Mouse (Mus musculus): ENCODE results near the gene Serpina16. TPM values are rescaled to one million over a fixed set of nuclear protein-coding genes. Genes with fewer than 3 reads are reported as not detected.

Serpina16 gene
- polyA plus RNA-seq, 1 experiment from 2014 or later = 0.50 TPM

DNA sequence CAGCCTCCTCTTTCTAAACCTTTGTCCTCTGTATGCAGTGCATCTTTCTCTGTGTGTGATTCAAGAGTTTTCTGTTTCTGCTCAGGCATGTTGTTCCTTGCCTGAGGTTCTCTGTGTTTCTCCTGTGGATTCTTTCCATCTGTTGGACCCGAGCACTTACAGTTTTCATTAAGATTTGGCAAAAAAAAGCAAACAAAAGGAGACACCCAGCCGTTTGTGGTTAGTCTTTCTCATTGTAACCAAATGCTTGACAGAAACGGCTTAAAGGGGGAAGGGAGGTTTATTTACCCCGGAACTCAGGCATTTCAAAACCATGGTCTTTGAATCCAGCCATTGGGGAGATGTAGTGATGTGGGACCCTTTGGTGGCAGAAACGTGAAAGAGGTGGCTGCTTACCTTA lies 31.3 kb downstream of the Serpina16 start:
- 21% methylated on average over 5 of the region's 5 CpGs for WGBS
- no peak overlapping the region for H3K4me2 ChIP-seq (ENCODE audit: low read depth, low read length)
- no peaks in the 10 kb centered on the region for H3K36me3 ChIP-seq (ENCODE audit: control insufficient read depth, insufficient read depth, low read length)
- H3K27me3 ChIP-seq (ENCODE audit: control insufficient read depth, insufficient read depth, low read length) = no peaks in the 10 kb centered on the region
- no peaks in the 10 kb centered on the region for H3K9me3 ChIP-seq (replicated peaks; ENCODE audit: control insufficient read depth, low read length)
- H3K27ac ChIP-seq (ENCODE audit: low read length) = no peak overlapping the region
- no peak for ATAC-seq (ENCODE audit: insufficient read depth, low FRiP score)
- no peak overlapping the region for H3K9ac ChIP-seq (ENCODE audit: low read length)
- H3K4me1 ChIP-seq (ENCODE audit: control insufficient read depth, insufficient read depth, low read length) = no peaks in the 10 kb centered on the region
- no peak overlapping the region for H3K4me3 ChIP-seq (replicated peaks; ENCODE audit: low read length)

DNA sequence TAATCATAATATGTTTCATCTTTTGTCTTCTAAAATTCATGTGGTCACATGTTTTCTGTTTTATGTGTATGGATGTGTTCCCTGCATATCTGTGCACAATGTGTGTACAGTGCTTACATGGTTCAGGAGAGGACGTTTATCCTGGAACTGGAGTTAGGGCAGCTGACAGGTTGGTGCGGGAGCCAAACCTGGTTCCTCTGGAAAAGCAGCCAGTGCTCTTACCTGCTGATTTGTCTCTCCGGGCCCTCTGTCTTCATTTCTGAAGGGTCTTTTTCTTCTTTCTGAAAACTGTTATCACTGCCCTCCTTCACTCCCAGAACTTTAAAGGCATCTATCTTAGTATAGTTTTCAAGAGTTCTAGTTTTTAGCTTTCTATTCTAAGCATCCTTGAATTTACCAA lies 32.1 kb downstream of the Serpina16 start:
- H3K27ac ChIP-seq (ENCODE audit: low read length) = no peak overlapping the region

DNA sequence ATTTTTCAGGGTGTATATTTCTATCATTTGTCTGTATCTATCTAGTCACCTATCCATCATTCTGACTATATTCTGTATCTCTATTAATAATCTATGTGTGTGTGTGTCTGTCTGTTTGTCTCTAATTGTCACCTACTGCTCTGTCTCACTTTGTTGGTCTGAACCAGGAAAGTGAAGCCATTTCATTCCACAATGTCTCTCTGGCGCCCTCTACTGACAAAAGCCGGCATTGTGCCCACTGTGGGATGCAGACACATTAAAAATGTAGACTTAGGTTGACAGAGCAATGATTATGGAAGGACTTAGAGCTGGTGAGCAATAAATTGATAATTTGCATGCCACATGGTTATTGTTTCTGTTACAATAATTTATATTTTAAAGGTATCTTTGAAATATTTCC lies 32.6 kb downstream of the Serpina16 start:
- Histone ChIP-seq H3K9ac (ENCODE audit: low read length) (no peak overlapping the region), H3K36me3 (ENCODE audit: control insufficient read depth, insufficient read depth, low read length) (no peaks in the 10 kb centered on the region), H3K4me1 (ENCODE audit: control insufficient read depth, insufficient read depth, low read length) (no peaks in the 10 kb centered on the region), H3K27me3 (ENCODE audit: control insufficient read depth, insufficient read depth, low read length) (no peaks in the 10 kb centered on the region), H3K27ac (ENCODE audit: low read length) (no peak overlapping the region), H3K4me3 (replicated peaks; ENCODE audit: low read length) (no peak overlapping the region), H3K4me2 (ENCODE audit: low read depth, low read length) (no peak overlapping the region), H3K9me3 (replicated peaks; ENCODE audit: control insufficient read depth, low read length) (no peaks in the 10 kb centered on the region)
- no peak for ATAC-seq (ENCODE audit: insufficient read depth, low FRiP score)
- 0% methylated on average over 2 of the region's 2 CpGs for WGBS

More for the DNA sequence above, 32.1 kb downstream of the Serpina16 start:
- ATAC-seq (ENCODE audit: insufficient read depth, low FRiP score) = no peak
- 86% methylated on average over 3 of the region's 3 CpGs for WGBS
- Histone ChIP-seq H3K4me2 (ENCODE audit: low read depth, low read length) (no peak overlapping the region), H3K27me3 (ENCODE audit: control insufficient read depth, insufficient read depth, low read length) (no peaks in the 10 kb centered on the region), H3K4me3 (replicated peaks; ENCODE audit: low read length) (no peak overlapping the region), H3K9me3 (replicated peaks; ENCODE audit: control insufficient read depth, low read length) (no peaks in the 10 kb centered on the region), H3K36me3 (ENCODE audit: control insufficient read depth, insufficient read depth, low read length) (no peaks in the 10 kb centered on the region), H3K4me1 (ENCODE audit: control insufficient read depth, insufficient read depth, low read length) (no peaks in the 10 kb centered on the region), H3K9ac (ENCODE audit: low read length) (no peak overlapping the region)

DNA sequence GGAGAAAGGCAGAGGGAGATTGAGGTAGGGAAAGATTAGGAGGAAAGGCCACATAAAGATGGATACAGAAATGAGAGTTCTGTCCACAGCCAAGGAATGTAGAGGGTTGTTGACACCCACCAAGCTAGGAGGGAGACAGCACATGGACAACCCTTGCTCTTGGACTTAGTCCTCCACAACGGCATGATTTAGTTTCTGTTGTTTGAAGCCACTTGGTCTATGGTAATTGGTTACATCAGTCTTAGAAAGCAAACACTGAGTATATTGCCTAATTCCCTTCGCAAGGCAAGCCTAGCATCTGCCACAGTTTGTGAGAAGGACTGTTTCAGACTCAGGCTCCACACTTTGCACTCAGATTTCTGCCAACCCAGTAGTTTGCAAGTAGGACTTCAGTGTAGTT lies 40.1 kb downstream of the Serpina16 start:
- H3K9me3 ChIP-seq (replicated peaks; ENCODE audit: control insufficient read depth, low read length) = no peaks in the 10 kb centered on the region
- no peaks in the 10 kb centered on the region for H3K27me3 ChIP-seq (ENCODE audit: control insufficient read depth, insufficient read depth, low read length)
- H3K4me3 ChIP-seq (replicated peaks; ENCODE audit: low read length) = no peak overlapping the region
- no peak for ATAC-seq (ENCODE audit: insufficient read depth, low FRiP score)
- H3K4me2 ChIP-seq (ENCODE audit: low read depth, low read length) = no peak overlapping the region
- H3K27ac ChIP-seq (ENCODE audit: low read length) = no peak overlapping the region
- H3K9ac ChIP-seq (ENCODE audit: low read length) = no peak overlapping the region
- WGBS = 70% methylated on average over 2 of the region's 2 CpGs
- H3K36me3 ChIP-seq (ENCODE audit: control insufficient read depth, insufficient read depth, low read length) = no peaks in the 10 kb centered on the region
- no peaks in the 10 kb centered on the region for H3K4me1 ChIP-seq (ENCODE audit: control insufficient read depth, insufficient read depth, low read length)

DNA sequence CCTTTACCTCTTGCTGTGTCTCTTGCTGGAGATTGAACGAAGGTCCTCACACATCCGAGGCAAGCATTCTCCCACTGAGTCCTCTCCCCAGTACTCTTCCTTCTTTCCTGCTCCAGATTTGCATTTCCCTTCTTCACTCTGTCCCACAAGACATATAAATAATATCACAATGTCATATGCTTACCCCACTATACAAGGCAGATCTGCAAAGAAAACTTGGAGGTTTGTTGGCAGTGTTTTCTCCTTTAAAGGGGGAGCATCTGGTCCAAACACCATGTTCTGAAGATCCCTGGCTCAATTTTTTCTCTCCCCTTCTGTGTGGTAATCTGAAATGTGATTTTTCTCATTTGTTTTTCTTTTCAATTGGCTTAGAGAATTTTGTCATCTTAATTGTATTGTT lies 41.5 kb downstream of the Serpina16 start:
- H3K36me3 ChIP-seq (ENCODE audit: control insufficient read depth, insufficient read depth, low read length) = no peaks in the 10 kb centered on the region
- H3K9me3 ChIP-seq (replicated peaks; ENCODE audit: control insufficient read depth, low read length) = no peaks in the 10 kb centered on the region
- H3K27me3 ChIP-seq (ENCODE audit: control insufficient read depth, insufficient read depth, low read length) = no peaks in the 10 kb centered on the region
- no peak overlapping the region for H3K27ac ChIP-seq (ENCODE audit: low read length)
- no peak overlapping the region for H3K9ac ChIP-seq (ENCODE audit: low read length)
- ATAC-seq (ENCODE audit: insufficient read depth, low FRiP score) = no peak
- WGBS = 85% methylated on average over 2 of the region's 2 CpGs
- H3K4me2 ChIP-seq (ENCODE audit: low read depth, low read length) = no peak overlapping the region
- no peaks in the 10 kb centered on the region for H3K4me1 ChIP-seq (ENCODE audit: control insufficient read depth, insufficient read depth, low read length)
- no peak overlapping the region for H3K4me3 ChIP-seq (replicated peaks; ENCODE audit: low read length)

DNA sequence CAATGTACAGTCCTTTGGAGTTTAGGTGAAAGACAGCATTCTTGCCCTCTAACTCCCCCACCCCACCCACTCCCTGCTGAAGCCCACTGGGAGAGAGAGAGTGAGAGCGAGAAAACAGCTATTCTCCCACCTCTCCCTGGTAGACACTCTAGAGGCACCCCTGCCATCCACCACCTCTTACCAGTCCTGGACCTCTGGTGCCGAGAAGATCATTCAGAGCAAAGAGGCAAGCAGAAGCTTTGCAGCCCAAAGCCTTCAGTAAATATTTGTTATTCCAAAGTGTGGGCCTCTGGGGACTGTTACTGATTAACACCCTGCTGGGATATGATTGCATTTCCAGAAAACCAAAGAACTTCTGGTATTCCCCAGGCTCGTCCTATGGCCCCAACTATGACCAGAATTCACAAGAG lies 44.7 kb downstream of the Serpina16 start, which contains the start of gene Serpina10:
Gene Serpina10, minus strand, starts transcription at position 242 of the 410 bp plus-strand sequence.
- Histone ChIP-seq H3K4me3 (replicated peaks; ENCODE audit: low read length) (no peak within 1 kb of the TSS), H3K4me1 (ENCODE audit: control insufficient read depth, insufficient read depth, low read length) (no peaks in the 10 kb centered on the region), H3K4me2 (ENCODE audit: low read depth, low read length) (no peak within 1 kb of the TSS), H3K27ac (ENCODE audit: low read length) (no peak within 1 kb of the TSS), H3K27me3 (ENCODE audit: control insufficient read depth, insufficient read depth, low read length) (no peaks in the 10 kb centered on the region), H3K9ac (ENCODE audit: low read length) (no peak within 1 kb of the TSS), H3K9me3 (replicated peaks; ENCODE audit: control insufficient read depth, low read length) (no peaks in the 10 kb centered on the region), H3K36me3 (ENCODE audit: control insufficient read depth, insufficient read depth, low read length) (no peaks in the 10 kb centered on the region)
- WGBS = 60% methylated on average over 3 of the region's 3 CpGs
- no peak for ATAC-seq (ENCODE audit: insufficient read depth, low FRiP score)

Other genes starting within 250 kb of the Serpina16 start
- 49.3 and 56.6 TPM in 2 replicates for gene Ifi27, start 241.9 kb downstream of the Serpina16 start, polyA plus RNA-seq (2015; fragmentation: Nextera tagmentation; extraction: Ambion mirVana)
- gene Ifi27l2a, start 232.5 kb downstream of the Serpina16 start, polyA plus RNA-seq (2015; fragmentation: Nextera tagmentation; extraction: Ambion mirVana) = 17.0 and 18.1 TPM in 2 replicates
- 9.2 and 10.2 TPM in 2 replicates for gene Ifi27l2b, start 218.9 kb downstream of the Serpina16 start, polyA plus RNA-seq (2015; fragmentation: Nextera tagmentation; extraction: Ambion mirVana)
- 1.1 and 1.4 TPM in 2 replicates for gene Ppp4r4, start 143.9 kb downstream of the Serpina16 start, polyA plus RNA-seq (2015; fragmentation: Nextera tagmentation; extraction: Ambion mirVana)
- gene Serpina10, start 44.7 kb downstream of the Serpina16 start, polyA plus RNA-seq (2015; fragmentation: Nextera tagmentation; extraction: Ambion mirVana) = 2.0 and 3.3 TPM in 2 replicates
- gene Serpina6, start 18.9 kb downstream of the Serpina16 start, polyA plus RNA-seq (2015; fragmentation: Nextera tagmentation; extraction: Ambion mirVana) = 142 and 172 TPM in 2 replicates
- not detected in 2 replicates for gene Serpina1f, start 19.4 kb upstream of the Serpina16 start, polyA plus RNA-seq (2015; fragmentation: Nextera tagmentation; extraction: Ambion mirVana)
- gene Serpina1d, start 97.5 kb upstream of the Serpina16 start, polyA plus RNA-seq (2015; fragmentation: Nextera tagmentation; extraction: Ambion mirVana) = 15.5 and 17.5 TPM in 2 replicates
- 34.2 and 47.5 TPM in 2 replicates for gene Serpina1b, start 154.2 kb upstream of the Serpina16 start, polyA plus RNA-seq (2015; fragmentation: Nextera tagmentation; extraction: Ambion mirVana)
- gene Serpina1a, start 187.4 kb upstream of the Serpina16 start, polyA plus RNA-seq (2015; fragmentation: Nextera tagmentation; extraction: Ambion mirVana) = 29.1 and 33.5 TPM in 2 replicates
- gene Serpina1c, start 228.7 kb upstream of the Serpina16 start, polyA plus RNA-seq (2015; fragmentation: Nextera tagmentation; extraction: Ambion mirVana) = 16.1 and 22.8 TPM in 2 replicates